Mouse (Mus musculus) liver, embryonic 14.5 days (tissue): ENCODE data around the gene Pth2r. TPM values are rescaled to one million over a fixed set of nuclear protein-coding genes. Genes with fewer than 3 reads are reported as not detected.

Experiments used
- ATAC-seq: fragments of 200-750 bp; cut with Nextera tagmentation; 2 replicates; pipeline ENCODE4 v1.8.0; 2017; ENCODE audit warnings: moderate number of reproducible peaks, mild to moderate bottlenecking, moderate library complexity; ENCODE audit not compliant: insufficient read depth
- DNase-seq, 3 experiments: peaks; one replicate each; pipeline ENCODE4 v3.0.0-alpha.2; 2012 to 2013; ENCODE audit warnings: low read depth in 3 of 3, low spot score in 3 of 3
- H3K27ac ChIP-seq: fragments of 300-500 bp; sonication (generic); 2 replicates; pipeline ENCODE4 v1.5.1; 2014; ENCODE audit warnings: moderate library complexity, mild to moderate bottlenecking, control low read depth, inconsistent platforms
- H3K27me3 ChIP-seq: fragments of 300-500 bp; sonication (generic); 2 replicates; pipeline ENCODE4 v1.6.1; 2014; ENCODE audit warnings: mild to moderate bottlenecking, low read length, moderate library complexity; ENCODE audit not compliant: control insufficient read depth, insufficient read depth
- H3K36me3 ChIP-seq: fragments of 300-500 bp; sonication (generic); replicated peaks from 2 replicates; pipeline ENCODE4 v1.6.1; 2014; ENCODE audit warnings: low read depth; ENCODE audit not compliant: control insufficient read depth, insufficient read depth
- H3K4me1 ChIP-seq, 2 experiments: fragments of 200-500 bp in 1 of 2; fragments of 300-500 bp in 1 of 2; sonication (generic) in 1 of 2; replicated peaks; 2 replicates each; pipeline ENCODE4 v1.6.1; 2012 to 2014; ENCODE audit warnings: antibody characterized with exemption in 1 of 2, inconsistent platforms in 1 of 2, low read length in 1 of 2; ENCODE audit not compliant: control insufficient read depth in 2 of 2, insufficient read depth in 2 of 2
- H3K4me2 ChIP-seq: fragments of 300-500 bp; sonication (generic); 2 replicates; pipeline ENCODE4 v1.6.1; 2014; ENCODE audit warnings: low read depth, mild to moderate bottlenecking, control low read depth, moderate library complexity
- H3K4me3 ChIP-seq, 2 experiments: fragments of 200-500 bp in 1 of 2; fragments of 300-500 bp in 1 of 2; sonication (generic) in 1 of 2; 2 replicates each; pipeline ENCODE4 v1.5.1; 2012 to 2014; ENCODE audit warnings: low read depth in 2 of 2, low read length in 2 of 2, mild to moderate bottlenecking in 2 of 2, control low read depth in 1 of 2, inconsistent platforms in 1 of 2, moderate library complexity in 1 of 2; ENCODE audit not compliant: insufficient read depth in 1 of 2
- H3K9ac ChIP-seq: fragments of 300-500 bp; sonication (generic); replicated peaks from 2 replicates; pipeline ENCODE4 v1.6.1; 2014; ENCODE audit warnings: mild to moderate bottlenecking, control low read depth, moderate library complexity
- H3K9me3 ChIP-seq: fragments of 300-500 bp; sonication (generic); 2 replicates; pipeline ENCODE4 v1.6.1; 2016; ENCODE audit warnings: low read length, mixed read lengths; ENCODE audit not compliant: control insufficient read depth
- CTCF ChIP-seq: IDR thresholded peaks from 2 replicates; pipeline ENCODE4 v1.5.1; 2016; ENCODE audit warnings: antibody characterized with exemption, low read depth, control low read depth
- EP300 ChIP-seq: IDR thresholded peaks from 2 replicates; pipeline ENCODE4 v1.6.1; 2016; ENCODE audit warnings: antibody characterized with exemption, low read depth
- WGBS: fragments of 180-500 bp; shearing (Covaris S2); extraction: QIAGEN DNeasy Blood & Tissue Kit; methylation state at CpG from one replicate; pipeline ENCODE4 v1.1.7; 2014; ENCODE audit not compliant: insufficient replicate concordance; 5-methylcytosine and 5-hydroxymethylcytosine counted together
- polyA plus RNA-seq, 2 experiments: library from polyadenylated mRNA; depleted of rRNA in 1 of 2; stranded (reverse) in 1 of 2; unstranded in 1 of 2; fragments of >200 nt; fragmentation: Nextera tagmentation in 1 of 2; extraction: Ambion mirVana in 1 of 2; gene quantifications; 2 replicates each; pipeline versions ENCODE4 v1.2.1 to v1.2.3; 2012 to 2014

Pth2r gene
- polyA plus RNA-seq (2012; rRNA removed) (not detected in 2 replicates), polyA plus RNA-seq (2014; fragmentation: Nextera tagmentation; extraction: Ambion mirVana) (0.08 TPM in 1 of 2 replicates, not detected in the other)

- Histone ChIP-seq H3K36me3 (no peaks in the 10 kb centered on the region), H3K27ac (no peak within 1 kb of the TSS), H3K9ac (no peak within 1 kb of the TSS), H3K4me3 (no peak within 1 kb of the TSS), H3K27me3 (no peaks in the 10 kb centered on the region), H3K9me3 (no peaks in the 10 kb centered on the region), H3K4me2 (no peak within 1 kb of the TSS), H3K4me1 (no peaks in the 10 kb centered on the region)
- 66% methylated on average over 6 of the region's 6 CpGs for WGBS
- DNase-seq (no peak), ATAC-seq (no peak)
- no peak for TF ChIP-seq EP300
These were observed at the start of gene Pth2r for GRCm38 (mm10) chr1:65281756-65282155. Gene Pth2r (plus strand): TSS chr1:65282056.

- WGBS = 52% methylated on average over 3 of the region's 3 CpGs
- no peak for DNase-seq
- no peaks in the 10 kb centered on the region for H3K27me3 ChIP-seq
- no peak overlapping the region for H3K4me2 ChIP-seq
- H3K9me3 ChIP-seq = no peaks in the 10 kb centered on the region
- TF ChIP-seq CTCF = no peak
- TF ChIP-seq EP300 = no peak
- no peak overlapping the region for H3K9ac ChIP-seq
- H3K36me3 ChIP-seq = no peaks in the 10 kb centered on the region; the same call in 1 of the 2 replicates
- ATAC-seq = no peak
- no peak overlapping the region for H3K27ac ChIP-seq
- H3K4me1 ChIP-seq = no peaks in the 10 kb centered on the region
- no peak overlapping the region for H3K4me3 ChIP-seq
These were observed 44.1 kb upstream of the Pth2r start for GRCm38 (mm10) chr1:65237712-65238111.

DNA sequence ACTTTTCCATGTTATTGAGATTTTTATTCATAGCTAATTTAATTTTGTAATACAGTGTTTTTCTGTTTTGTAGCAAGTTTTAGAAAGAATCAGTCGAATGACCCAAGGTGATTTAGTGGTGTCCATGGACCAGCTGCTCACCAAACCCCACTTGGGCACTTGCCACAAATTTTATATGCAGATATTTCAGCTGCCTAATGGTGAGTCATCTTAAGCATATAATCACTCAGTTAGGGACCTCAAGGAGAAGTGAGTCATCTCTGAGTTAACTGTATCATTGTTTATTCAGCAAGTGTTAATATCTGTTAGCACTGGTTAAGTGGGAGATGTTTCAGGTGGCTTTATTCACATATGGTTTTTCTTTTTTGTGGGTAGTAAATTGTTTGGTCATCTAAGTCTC lies 36.2 kb upstream of the Pth2r start:
- no peaks in the 10 kb centered on the region for H3K9me3 ChIP-seq
- 70% methylated on average over 1 of the region's 1 CpGs for WGBS
- H3K36me3 ChIP-seq = no peaks in the 10 kb centered on the region
- H3K4me2 ChIP-seq = no peak overlapping the region
- H3K27me3 ChIP-seq = no peaks in the 10 kb centered on the region
- ATAC-seq (no peak), DNase-seq (no peak)
- no peaks in the 10 kb centered on the region for H3K4me1 ChIP-seq
- H3K4me3 ChIP-seq = no peak overlapping the region
- no peak overlapping the region for H3K9ac ChIP-seq
- no peak overlapping the region for H3K27ac ChIP-seq
- TF ChIP-seq EP300 (no peak), CTCF (no peak)

DNA sequence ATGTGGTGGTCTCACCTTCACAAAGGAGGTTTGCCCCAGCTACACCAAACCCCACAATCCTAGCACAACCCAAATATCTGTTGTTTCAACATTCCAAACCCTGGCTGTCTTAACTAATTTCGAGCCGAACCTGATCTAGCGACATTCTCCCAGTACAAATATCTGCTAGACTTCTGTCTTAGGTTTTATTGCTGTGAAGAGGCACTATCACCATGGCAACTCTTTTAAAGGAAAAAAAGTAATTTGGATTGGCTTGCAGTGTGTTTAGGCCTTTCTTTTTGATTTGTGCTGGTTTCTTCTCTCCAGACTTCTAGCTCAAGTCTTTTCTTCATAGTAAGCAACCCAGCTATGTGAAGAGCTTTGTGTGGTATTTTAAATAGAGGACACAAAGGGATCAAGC lies 1.4 kb upstream of the Pth2r start:
- ATAC-seq (no peak), DNase-seq (no peak)
- no peak overlapping the region for H3K4me3 ChIP-seq
- no peaks in the 10 kb centered on the region for H3K4me1 ChIP-seq
- H3K36me3 ChIP-seq = no peaks in the 10 kb centered on the region
- TF ChIP-seq CTCF (no peak), EP300 (no peak)
- H3K9ac ChIP-seq = no peak overlapping the region
- 68% methylated on average over 3 of the region's 3 CpGs for WGBS
- H3K4me2 ChIP-seq = no peak overlapping the region
- H3K9me3 ChIP-seq = no peaks in the 10 kb centered on the region
- no peaks in the 10 kb centered on the region for H3K27me3 ChIP-seq
- H3K27ac ChIP-seq = no peak overlapping the region

GRCm38 (mm10) chr1:65282766-65283165 lies 910 bp downstream of the Pth2r start:
- DNase-seq (peak in 2 of 3 experiments; percentile 13 to 17), ATAC-seq (no peak)
- no peaks in the 10 kb centered on the region for H3K36me3 ChIP-seq
- no peaks in the 10 kb centered on the region for H3K9me3 ChIP-seq
- H3K27me3 ChIP-seq = no peaks in the 10 kb centered on the region
- H3K9ac ChIP-seq = no peak overlapping the region
- no peak overlapping the region for H3K27ac ChIP-seq
- WGBS = 10% methylated on average over 6 of the region's 6 CpGs
- H3K4me1 ChIP-seq = no peaks in the 10 kb centered on the region
- TF ChIP-seq CTCF (peak; percentile 62), EP300 (no peak)
- H3K4me3 ChIP-seq = no peak overlapping the region
- no peak overlapping the region for H3K4me2 ChIP-seq
